Mouse (Mus musculus): ENCODE results near the gene Cdiptos. TPM values are rescaled to one million over a fixed set of nuclear protein-coding genes. Genes with fewer than 3 reads are reported as not detected.

Cdiptos gene
- total RNA-seq (2022), result under 1 TPM in 3 of 4 experiments, not detected in 1; 0.37 to 0.60 (median 0.43) TPM

DNA sequence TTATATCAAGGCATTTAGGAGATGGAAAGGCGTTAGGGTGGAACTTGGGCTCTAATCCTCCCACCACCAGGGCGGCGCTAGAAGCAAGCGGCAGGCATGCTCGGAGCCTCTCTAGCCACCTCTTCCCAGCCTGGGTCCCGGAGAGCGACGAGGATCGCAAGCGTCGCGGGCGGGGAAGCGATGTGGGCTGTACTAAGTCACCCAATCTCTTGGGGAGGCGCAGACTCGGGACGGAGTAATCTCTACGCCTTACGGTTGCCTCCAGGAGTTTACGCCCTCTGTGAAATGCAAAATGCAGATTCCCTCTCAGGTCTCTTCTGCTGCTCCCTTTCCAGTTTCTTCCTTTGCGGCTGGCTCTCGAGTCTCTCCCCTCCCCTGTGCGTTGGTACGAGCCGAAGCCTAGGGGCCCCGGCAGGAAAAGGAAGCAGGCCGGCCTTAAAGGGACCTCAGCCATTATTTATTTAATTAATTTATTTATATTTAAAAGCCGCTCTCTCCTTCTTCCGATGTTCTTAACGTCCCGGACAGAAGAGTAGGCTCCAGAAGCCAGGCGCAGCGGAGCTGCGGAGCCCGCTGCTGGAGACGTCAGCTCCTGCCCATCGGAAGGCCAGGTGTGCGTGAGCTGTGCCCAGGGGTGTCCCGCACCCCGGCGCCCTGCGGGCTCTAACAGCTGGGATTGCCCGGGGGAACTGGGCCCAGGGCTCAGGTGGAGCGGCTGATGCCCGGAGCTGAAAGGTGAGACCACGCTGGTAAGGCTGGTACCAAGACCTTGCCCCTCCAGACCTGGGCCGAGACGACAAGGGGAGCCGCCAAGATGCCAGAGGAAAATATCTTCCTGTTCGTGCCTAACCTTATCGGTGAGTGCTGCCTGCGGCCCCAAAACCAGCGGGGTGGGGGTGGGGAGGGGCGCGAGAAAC, at the start of gene Cdiptos:
Gene Cdiptos (minus strand): TSS at position 149 of the 917 bp plus-strand sequence.
- DNase-seq (ENCODE audit: low spot score), result peak; percentile 96

DNA sequence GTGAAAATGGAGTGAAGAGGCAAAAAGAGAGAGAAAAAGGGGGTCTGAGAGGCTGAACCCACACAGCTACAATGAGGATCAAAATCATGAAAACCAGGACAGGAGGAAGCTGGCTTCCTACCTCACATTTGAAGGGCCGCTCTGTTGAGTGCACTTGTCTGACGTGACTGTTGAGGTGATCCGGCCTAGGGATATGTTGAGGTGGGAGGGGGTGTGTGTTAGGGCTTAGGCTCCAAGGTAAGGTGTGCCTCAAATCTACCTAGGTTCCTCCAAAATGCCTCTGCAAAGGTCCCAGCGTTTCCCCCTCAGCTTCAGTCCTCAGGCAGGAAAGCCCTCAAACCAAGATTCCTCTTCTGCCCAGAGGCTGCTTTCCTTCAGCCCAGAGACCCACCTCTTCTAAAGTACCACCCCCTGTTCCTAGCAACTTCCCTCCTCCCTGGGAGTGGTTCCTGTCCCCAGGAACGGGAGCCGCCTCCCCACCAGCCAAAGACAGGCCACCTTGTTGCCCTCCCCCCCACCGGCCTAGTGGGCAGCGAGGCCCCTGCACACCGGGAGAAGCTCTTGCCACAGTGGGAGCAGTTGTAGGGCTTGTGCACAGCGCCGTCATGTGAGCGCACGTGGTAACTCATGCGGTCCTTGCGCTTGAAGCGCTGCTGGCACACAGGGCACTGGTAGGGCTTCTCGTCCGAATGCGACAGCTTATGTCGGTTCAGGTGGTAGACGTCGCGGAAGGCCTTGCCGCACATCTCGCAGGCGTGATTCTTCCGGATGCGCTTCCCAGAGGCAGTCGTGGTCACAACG, 49.1 kb upstream of the Cdiptos start:
- DNase-seq (ENCODE audit: low spot score), result peak; percentile 73

DNA sequence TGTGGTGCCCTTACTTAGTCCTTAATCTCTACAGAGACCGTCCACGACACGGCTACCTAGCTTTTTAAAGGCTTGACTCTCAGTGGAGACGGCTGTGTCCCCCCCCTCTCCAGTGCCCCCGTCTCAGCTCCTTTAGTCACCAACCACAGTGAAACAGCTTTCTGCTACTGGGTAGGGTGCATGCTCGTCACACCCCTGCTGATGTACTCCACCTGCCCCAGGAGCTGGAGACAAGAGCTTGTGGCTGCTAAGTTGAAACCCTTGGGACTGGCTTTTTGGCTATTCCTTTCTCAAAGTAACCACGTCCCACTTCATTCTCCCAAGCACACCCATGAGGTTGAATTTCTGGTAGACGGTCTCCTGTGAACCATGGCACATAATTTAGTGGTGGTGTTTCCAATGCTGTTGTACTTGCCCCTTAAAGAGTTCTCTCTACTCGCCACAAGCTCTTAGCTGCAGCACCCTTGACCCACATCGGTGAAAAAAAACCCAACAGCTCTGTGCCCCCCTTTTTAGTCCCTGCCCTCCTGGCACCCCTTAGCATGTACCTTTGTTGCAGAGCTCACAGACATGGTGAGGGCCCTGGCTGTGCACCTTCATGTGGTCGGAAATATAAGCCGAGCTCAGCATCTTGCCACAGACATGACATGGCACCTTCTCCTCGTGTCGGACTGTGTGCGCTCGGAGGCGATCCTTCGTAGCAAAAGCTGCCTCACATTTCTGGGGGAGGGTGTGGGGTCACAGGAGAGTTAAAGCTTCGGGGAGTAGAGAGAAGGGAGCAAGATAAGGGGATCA, 48.2 kb upstream of the Cdiptos start:
- DNase-seq (ENCODE audit: low spot score), result no peak

DNA sequence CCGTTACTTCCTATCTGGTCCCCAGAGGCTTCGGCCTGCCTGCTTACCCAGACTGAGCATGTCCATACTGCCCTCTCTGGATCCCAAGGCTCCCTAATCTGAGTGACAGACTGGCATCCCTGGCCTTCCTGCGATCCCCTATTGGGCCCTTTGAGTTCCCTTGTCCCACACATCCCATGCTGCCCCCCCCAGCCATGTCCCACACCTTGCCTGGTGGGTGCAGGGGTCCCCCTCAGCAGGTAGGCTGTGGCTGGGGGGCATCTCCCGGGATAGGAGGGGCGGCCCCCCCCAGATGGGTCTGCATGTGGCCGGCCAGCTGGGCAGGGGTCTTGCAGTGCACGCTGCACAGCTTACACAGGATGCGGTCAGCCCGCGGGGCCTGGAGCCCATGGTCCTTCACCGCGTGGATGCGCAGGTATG, 47.4 kb upstream of the Cdiptos start:
- DNase-seq (ENCODE audit: low spot score), result no peak

DNA sequence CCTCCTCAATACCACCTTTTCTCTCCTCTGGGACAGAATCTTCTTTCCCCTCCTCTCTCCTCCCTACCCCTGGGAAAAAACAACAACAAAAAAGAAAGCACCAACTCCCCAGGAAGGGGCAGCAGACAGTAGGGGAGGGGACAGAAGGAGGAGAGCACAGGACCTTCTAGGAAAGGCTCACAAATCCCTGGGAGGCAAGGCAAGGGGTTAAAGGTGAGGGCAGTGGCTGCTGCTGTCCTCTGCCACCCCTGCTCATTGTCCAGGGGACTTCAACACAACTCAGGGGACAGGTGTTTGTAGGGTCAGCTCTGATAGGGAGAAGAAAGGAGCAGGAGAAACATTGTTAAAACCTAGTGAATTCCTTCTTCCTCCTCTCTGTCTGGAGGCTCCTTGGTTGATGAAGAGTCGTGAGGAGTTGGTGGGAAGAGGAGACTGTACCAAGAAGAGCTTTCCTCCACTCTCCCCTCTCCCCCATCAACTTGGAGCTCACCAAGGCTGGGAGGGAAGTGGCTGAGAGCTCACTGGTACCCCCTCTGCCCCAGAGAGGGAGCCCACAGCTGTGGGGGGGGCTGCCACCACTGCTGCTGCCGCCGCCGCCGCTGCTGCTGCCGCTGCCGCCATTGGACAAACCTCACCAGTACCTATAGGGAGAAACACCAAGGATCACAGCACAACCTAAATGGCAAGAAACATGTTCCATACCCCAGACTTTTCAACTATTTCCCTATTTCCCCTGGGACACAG, 46.8 kb upstream of the Cdiptos start:
- DNase-seq (ENCODE audit: low spot score), result no peak

DNA sequence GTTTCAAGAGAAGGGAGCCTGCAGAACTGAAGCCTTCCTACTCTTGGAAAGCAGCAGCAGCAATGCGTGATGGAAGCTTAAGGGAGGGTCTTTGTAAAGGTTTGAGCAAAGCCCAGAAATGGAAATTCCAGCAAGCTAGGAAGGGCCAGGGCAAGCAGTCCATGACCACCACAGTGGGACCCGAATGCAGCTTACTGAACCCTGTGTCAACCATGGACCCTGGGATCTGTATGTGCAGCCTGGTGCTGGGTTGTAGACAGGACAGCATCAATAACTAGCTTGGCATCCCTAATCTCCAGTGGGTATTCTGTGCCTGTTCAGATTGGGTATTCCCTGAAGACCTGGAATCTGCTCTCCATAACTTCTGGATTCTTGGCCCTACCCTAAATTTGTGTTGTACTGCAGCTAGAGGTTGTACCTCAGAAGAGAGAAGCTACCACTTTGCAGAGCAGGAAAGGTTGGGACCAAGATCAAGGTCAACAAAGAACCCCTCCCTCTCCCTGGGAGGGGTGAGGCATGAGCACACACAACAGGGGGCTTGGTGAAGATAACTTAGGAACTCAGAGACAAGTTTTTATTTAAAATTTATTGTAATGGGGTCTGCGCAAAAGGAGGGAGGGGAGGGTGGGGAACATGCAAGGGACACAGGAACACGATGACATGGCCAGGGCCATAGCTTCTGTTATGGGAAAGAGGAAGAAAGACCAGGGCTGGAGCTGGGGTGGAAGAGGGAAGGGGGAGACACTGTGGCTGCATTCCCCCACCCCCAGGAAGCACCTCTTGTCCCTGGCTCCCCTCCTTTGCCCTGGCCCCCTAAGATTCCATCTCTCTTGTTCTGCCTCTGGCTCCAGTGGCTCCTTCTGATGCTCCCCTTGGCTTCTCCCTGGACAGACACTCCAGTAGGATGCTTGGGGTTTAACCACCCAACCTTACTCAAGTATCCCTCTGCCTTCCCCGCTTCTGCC, 45.9 kb upstream of the Cdiptos start:
- DNase-seq (ENCODE audit: low spot score), result no peak

DNA sequence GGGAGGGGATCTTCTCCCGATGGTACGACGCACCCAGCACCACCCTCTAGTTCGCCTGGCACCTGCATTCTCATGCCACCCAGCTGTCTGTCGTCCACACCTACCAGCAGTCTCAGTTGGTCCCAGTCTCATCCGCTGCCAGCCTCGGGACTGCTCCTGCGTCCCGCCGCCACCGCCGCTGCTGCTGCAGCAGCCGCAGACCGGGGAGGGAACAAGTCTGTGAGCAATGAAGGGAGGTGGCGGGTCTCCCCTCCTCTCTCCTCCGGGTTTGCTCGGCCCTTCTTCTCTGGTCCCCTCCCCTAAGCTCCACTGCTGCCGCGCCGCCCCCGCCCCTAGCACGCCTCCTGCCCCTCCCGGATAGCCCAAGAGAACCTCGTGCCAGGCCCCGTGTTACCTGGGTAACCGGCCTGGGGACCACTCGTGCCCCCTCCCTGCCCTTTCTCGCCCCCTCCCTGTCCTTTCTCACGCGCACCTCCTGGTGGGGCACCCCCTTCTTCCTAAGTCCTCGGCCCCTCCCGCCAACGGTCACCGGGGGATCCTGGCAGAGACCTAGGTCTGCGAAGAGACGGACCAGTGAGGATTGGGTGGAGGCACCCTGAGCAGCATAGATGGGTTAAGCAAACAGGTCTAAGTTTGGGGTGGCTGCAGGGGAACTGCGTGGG, 45.1 kb upstream of the Cdiptos start, which contains the start of the genes Gm42742 and Prrt2:
Gene Gm42742 (minus strand): TSS at position 197 of the 662 bp plus-strand sequence.
Gene Prrt2 (minus strand): TSS at position 311 of the 662 bp plus-strand sequence.
- DNase-seq (ENCODE audit: low spot score), result no peak

DNA sequence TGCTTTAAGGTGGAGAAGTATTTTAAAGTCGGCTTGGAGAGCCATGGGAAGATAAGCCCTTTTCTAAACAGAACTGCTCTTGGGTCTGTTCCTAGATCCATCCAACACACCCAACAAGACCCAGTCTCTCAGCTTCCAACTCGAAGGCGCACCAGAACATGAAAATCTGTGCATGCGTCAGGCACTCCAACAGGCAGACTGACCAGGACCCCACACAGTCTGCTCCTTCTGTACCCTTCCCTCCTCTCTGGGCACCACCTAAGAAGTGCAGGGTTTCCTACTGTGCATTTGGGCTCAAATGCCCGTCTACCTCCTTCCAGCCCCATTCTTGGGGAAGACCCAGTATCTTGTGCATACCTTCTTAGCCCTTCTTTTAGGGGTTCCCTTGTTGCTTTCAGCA, 44.6 kb upstream of the Cdiptos start:
- no peak for DNase-seq (ENCODE audit: low spot score)

DNA sequence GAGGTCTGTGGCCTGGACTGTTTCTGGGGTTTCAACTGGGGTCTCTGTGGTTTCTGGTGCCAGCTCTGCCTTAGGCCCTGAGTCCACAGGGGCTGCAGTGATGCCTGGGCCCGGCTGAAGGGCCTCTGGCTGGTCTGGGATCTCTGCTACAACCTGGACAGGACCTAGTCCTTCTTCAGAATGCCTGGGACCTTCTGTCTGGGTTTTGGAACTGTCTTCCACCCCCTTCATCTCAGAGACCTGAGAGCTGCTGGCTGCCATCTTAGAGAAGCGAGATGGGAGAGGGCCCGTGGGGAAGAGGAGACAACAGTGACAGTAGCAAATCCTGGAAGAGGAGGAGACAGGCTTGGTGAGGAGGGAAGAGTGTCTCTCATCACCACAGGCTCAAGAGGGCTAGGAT, 44.1 kb upstream of the Cdiptos start:
- no peak for DNase-seq (ENCODE audit: low spot score)

DNA sequence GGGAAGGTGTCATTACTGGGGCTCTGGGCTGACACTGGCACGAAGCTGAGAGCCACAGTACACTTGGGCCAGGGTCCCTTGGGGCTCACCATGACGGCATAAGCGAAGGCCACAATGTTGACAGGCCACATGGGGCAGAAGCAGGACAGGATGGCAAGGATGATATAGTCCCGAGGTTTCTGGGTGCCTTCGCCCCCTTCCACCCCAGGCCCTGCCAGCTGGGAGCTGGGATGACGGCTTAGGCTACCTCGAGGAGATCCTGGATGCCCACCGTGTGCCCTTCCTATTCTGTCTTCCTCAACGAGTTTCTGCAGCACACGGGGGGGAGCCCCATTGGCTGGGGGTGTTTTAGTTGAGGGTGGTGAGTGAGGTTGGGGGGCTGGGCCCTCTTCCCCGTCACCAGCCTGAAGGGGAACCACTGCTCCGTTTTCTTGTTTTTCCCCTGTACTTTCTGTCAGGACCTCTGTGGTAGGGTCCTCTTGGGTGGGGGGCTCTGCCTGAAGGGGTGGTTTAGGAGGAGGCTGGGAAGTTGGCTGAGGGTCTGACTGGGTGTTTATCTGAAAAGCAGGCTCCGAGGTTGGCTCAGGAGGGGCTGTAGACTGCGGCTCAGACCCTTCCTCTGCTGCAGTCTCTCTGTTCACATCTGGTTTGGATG, 43.5 kb upstream of the Cdiptos start:
- no peak for DNase-seq (ENCODE audit: low spot score)

DNA sequence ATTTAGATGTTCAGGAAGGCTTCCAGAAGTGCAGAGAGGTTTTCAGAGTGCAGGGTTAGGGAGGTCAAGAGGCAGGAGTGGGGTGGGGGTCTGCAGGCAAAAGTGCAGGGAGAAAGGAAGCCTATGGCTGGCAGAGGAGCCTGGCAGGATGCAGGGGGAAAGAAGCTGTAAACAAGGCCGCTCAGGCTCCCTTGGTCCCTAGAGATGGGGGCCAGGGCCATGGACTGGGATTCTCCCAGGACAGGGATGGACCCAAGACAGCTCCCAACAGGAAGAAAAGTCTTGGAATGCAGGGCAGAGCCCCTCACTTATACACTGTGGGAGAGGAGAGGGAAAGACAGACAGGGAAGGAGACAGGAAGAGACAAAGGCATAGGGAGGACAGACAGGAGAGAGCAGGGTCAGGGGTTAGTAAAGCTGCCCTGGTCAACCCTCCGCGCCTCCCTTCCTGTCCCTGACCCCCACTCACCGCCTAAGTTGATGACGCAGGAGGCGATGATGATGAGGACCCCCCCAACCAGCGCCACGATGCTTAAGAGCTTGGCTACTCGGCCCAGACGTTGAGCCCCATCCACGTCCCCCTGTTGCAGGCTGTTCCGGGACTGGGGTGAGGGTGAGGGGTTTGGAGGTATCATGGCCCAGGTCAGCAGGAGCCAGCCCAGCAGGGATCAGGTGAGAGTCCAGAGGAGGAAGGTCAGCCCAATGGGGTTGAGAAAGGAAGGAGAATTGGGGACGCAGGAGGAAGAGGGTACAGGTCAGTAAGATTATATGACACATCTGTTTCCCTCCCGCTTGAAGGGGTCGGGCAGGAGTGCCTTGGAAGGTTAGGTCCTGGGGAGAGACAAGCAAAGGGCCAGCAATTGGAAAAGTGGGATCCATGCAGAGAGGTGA, 42.8 kb upstream of the Cdiptos start:
- DNase-seq (ENCODE audit: low spot score), result no peak

DNA sequence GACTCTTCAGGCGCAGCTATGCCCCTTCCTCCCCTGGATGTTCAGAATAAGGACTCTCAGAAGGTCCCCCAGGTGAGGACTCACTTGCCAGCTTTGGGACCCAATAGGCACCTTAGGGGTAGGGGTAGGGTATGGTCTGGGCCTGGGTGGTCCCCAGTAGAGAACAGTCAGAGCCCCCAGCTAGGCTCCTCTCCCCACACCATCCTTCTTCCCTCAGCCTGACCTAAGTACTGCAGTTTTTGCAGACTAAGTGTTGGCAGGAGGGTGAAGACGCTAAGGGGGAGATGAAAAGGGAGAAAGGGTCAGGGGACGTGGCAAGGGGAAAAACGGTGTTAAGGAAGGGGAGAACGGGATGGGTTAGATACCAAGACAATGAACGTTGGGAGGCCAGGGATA, 42.0 kb upstream of the Cdiptos start:
- no peak for DNase-seq (ENCODE audit: low spot score)

DNA sequence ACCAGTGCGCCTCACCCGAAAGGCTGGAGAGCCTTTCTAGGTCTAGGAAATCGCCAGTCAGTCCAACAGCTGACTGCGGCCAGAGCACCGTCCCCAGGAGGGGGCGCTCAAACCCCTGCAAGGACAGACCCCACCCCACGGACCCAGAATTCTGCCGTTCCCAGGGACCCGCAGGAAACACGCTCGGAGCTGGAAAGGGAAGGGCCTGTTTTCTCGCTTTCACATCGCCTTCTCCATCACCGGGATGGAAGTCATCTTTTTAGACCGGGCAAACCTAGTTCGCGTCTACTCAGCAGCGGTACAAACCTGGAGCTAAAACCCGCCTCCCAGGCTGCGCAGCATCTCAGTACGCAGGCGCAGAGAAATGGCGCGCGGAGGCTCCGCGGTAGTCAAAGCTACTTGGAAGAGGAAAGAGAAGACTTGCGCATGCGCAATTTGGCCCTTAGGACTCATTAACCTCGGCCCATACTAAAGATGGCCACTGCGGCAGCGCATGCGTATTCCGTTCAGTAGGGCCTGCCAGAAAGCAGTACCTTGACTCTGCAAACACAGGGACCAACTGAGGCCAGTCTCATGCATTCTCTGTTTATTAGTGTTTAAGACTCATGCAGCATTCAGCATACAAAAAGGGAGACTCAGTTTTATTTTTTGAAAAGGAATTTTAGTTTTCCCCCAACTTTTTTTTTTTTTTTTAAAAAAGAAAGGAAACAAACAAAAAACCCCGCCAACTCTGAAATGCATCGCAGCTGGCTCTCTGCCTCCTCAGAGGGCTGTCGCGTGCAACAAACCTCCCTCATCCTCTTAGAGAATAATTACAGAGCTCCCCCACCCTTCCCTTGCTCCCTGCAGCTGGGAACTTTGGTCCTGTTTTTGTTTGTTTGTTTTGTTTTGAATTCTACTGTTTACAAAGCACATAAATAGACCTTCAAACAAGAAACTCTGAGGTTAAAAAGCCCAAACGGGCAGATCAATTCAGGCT, 41.4 kb upstream of the Cdiptos start, which contains the start of gene Pagr1a:
Gene Pagr1a (minus strand): TSS at position 382 of the 979 bp plus-strand sequence.
- DNase-seq (ENCODE audit: low spot score), result peak; percentile 97

DNA sequence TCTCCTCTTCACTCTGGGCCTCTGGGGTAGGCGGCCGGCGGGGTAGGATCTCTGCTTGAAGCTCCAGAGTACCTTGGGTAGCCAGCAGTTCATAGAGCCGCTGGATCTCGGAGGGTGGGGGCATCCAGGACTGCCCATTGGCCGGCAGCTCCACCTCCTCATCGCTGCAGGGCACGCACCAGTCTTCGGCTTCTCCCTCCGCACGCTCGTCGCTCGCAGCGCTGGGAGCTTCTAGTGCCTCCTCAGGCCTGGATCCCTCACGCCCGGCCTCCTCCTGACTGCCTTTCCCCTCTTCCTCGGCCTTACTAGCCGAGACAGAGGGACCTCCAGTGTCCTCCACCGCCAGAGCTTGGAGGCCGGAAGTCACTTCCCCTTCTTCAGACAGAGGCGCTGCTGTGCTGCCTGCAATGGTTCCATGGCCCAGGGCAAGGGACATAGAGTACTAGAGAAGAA, 40.6 kb upstream of the Cdiptos start:
- DNase-seq (ENCODE audit: low spot score), result no peak

DNA sequence TGATC, 40.4 kb upstream of the Cdiptos start, which contains the start of gene Pagr1b:
Gene Pagr1b (minus strand): TSS at position 4 of the 5 bp plus-strand sequence.
- no peak for DNase-seq (ENCODE audit: low spot score)

DNA sequence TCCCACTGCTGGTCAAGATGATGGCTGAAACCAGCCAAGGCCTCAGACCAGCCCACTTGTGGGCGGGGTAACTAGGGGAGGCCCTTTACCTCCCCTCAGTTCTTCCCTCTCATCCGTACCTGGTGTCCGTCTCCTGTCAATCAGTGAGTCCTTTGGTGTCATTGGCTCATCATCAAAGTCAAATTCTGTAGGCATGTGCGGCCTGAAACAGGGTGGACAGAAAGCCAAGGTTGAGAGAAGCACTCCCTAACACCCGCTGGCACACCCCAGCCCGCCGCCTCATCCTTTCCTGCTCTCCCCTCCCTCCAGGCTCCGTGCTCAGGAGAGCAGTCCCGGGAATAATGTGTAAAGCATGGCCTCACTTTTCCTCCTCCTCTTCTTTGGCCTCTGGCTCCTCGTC, 40.2 kb upstream of the Cdiptos start:
- no peak for DNase-seq (ENCODE audit: low spot score)

DNA sequence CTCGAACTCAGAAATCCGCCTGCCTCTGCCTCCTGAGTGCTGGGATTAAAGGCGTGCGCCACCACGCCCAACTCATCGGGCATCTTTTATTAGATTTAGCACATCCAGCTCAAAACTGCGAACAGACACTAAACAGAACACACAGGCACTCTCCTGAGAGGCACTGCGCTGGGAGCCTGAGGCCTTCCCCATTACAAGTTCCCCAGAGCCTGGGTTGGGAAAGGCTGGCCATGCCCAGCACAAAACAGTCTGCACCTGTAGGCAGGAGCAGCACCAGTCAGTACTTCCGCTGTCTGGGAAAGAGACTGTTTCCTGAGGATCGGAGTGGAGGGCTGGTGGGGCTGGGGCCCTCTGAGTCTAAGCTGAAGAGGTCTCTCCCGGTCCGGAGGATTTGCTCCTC, 39.1 kb upstream of the Cdiptos start:
- DNase-seq (ENCODE audit: low spot score), result no peak
